Mouse (Mus musculus) CH12.LX (cell line): ENCODE measurements around the gene Abhd4. TPM values are rescaled to one million over a fixed set of nuclear protein-coding genes. Genes with fewer than 3 reads are reported as not detected.

Source experiments
- DNase-seq: peaks from one replicate; pipeline ENCODE4 v3.0.0-alpha.2; 2013; ENCODE audit errors: extremely low read depth
- H3K27ac ChIP-seq: 2 replicates; pipeline ENCODE4 v1.5.1; 2012; ENCODE audit warnings: low read depth, mild to moderate bottlenecking, control low read depth, moderate library complexity; ENCODE audit not compliant: insufficient read depth
- H3K27me3 ChIP-seq: replicated peaks from 2 replicates; pipeline ENCODE3; 2012; ENCODE audit warnings: inconsistent platforms
- H3K36me3 ChIP-seq, 2 experiments: replicated peaks in 1 of 2; 2 replicates each; pipeline versions ENCODE3 to v1.6.1; 2012; ENCODE audit warnings: inconsistent platforms in 1 of 2, low read length in 1 of 2, mild to moderate bottlenecking in 1 of 2, mixed read lengths in 1 of 2, moderate library complexity in 1 of 2; ENCODE audit not compliant: control insufficient read depth in 1 of 2, insufficient read depth in 1 of 2
- H3K4me1 ChIP-seq, 2 experiments: 2 replicates each; pipeline ENCODE4 v1.6.1; 2012; ENCODE audit warnings: inconsistent platforms in 1 of 2, moderate library complexity in 1 of 2; ENCODE audit not compliant: insufficient read depth in 2 of 2, control insufficient read depth in 1 of 2
- H3K4me2 ChIP-seq: 2 replicates; pipeline ENCODE4 v1.6.1; 2012; ENCODE audit warnings: low read depth, mild to moderate bottlenecking, control low read depth; ENCODE audit not compliant: poor library complexity, insufficient read depth, severe bottlenecking
- H3K4me3 ChIP-seq, 3 experiments: fragments of 150-350 bp in 1 of 3; sonication (generic) in 1 of 3; replicated peaks in 1 of 3; 2 replicates each; pipeline versions ENCODE3 to v1.5.1; 2011 to 2012; ENCODE audit warnings: low read depth in 2 of 3, low read length in 2 of 3, mild to moderate bottlenecking in 2 of 3, moderate library complexity in 2 of 3, control low read depth in 1 of 3, improper control_type of control experiment in 1 of 3, inconsistent platforms in 1 of 3, mixed read lengths in 1 of 3; ENCODE audit not compliant: poor library complexity in 1 of 3
- H3K79me2 ChIP-seq: replicated peaks from 2 replicates; pipeline ENCODE4 v1.6.1; 2012; ENCODE audit warnings: mild to moderate bottlenecking, moderate library complexity; ENCODE audit not compliant: control insufficient read depth, poor library complexity, insufficient read depth, severe bottlenecking; ENCODE audit errors: extremely low read depth
- H3K9ac ChIP-seq: 2 replicates; pipeline ENCODE4 v1.6.1; 2012; ENCODE audit warnings: low read depth, mild to moderate bottlenecking, control low read depth, moderate library complexity; ENCODE audit not compliant: insufficient read depth
- H3K9me3 ChIP-seq: replicated peaks from 2 replicates; pipeline ENCODE3; 2012; ENCODE audit warnings: low read length, inconsistent platforms, mixed read lengths
- CHD1 ChIP-seq: IDR thresholded peaks from 2 replicates; pipeline ENCODE4 v1.6.1; 2012; ENCODE audit warnings: low read depth, low read length, improper control_type of control experiment, inconsistent platforms
- CTCF ChIP-seq, 2 experiments: IDR thresholded peaks in 1 of 2; conservative IDR thresholded peaks in 1 of 2; 2 replicates each; pipeline ENCODE4 v1.5.1; 2011 to 2012; ENCODE audit warnings: low read depth in 2 of 2, low read length in 2 of 2, improper control_type of control experiment in 1 of 2, inconsistent platforms in 1 of 2, mild to moderate bottlenecking in 1 of 2, moderate library complexity in 1 of 2
- EP300 ChIP-seq: IDR thresholded peaks from 2 replicates; pipeline ENCODE4 v1.6.1; 2011; ENCODE audit warnings: low read length, improper control_type of control experiment
- GABPA ChIP-seq: IDR thresholded peaks from 2 replicates; pipeline ENCODE4 v1.6.1; 2012; ENCODE audit warnings: low read depth, low read length, improper control_type of control experiment, inconsistent platforms; ENCODE audit not compliant: insufficient replicate concordance
- HCFC1 ChIP-seq: IDR thresholded peaks from 2 replicates; pipeline ENCODE4 v1.6.1; 2012; ENCODE audit warnings: low read depth, mild to moderate bottlenecking, inconsistent platforms, low read length, improper control_type of control experiment
- IRF4 ChIP-seq: IDR thresholded peaks from 2 replicates; pipeline ENCODE4 v1.6.1; 2014; ENCODE audit warnings: low read depth, mild to moderate bottlenecking, inconsistent platforms, low read length, improper control_type of control experiment
- JUN ChIP-seq: IDR thresholded peaks from 2 replicates; pipeline ENCODE4 v1.6.1; 2011; ENCODE audit warnings: low read depth, mild to moderate bottlenecking, low read length, improper control_type of control experiment, moderate library complexity; ENCODE audit not compliant: insufficient read depth
- KAT2A ChIP-seq: IDR thresholded peaks from 2 replicates; pipeline ENCODE4 v1.6.1; 2012; ENCODE audit warnings: low read length, improper control_type of control experiment, inconsistent platforms; ENCODE audit not compliant: insufficient replicate concordance
- MAZ ChIP-seq: IDR thresholded peaks from 2 replicates; pipeline ENCODE4 v1.6.1; 2012; ENCODE audit warnings: low read depth, mild to moderate bottlenecking, inconsistent platforms, low read length, improper control_type of control experiment, moderate library complexity
- MEF2A ChIP-seq: IDR thresholded peaks from 2 replicates; pipeline ENCODE4 v1.6.1; 2014; ENCODE audit warnings: low read depth, mild to moderate bottlenecking, inconsistent platforms, low read length, improper control_type of control experiment, borderline replicate concordance
- MXI1 ChIP-seq: IDR thresholded peaks from 2 replicates; pipeline ENCODE4 v1.6.1; 2011; ENCODE audit warnings: mild to moderate bottlenecking, low read depth, low read length, improper control_type of control experiment
- MYC ChIP-seq: IDR thresholded peaks from 2 replicates; pipeline ENCODE4 v1.6.1; 2011; ENCODE audit warnings: low read depth, mild to moderate bottlenecking, improper control_type of control experiment, low read length
- NELFE ChIP-seq: IDR thresholded peaks from 2 replicates; pipeline ENCODE4 v1.6.1; 2011; ENCODE audit warnings: low read depth, low read length, improper control_type of control experiment
- NRF1 ChIP-seq: IDR thresholded peaks from 2 replicates; pipeline ENCODE4 v1.6.1; 2014; ENCODE audit warnings: low read depth, mild to moderate bottlenecking, inconsistent platforms, low read length, improper control_type of control experiment, moderate library complexity
- PAX5 ChIP-seq: IDR thresholded peaks from 2 replicates; pipeline ENCODE4 v1.6.1; 2012; ENCODE audit warnings: low read length, inconsistent platforms, mixed read lengths
- POLR2AphosphoS2 ChIP-seq: IDR thresholded peaks from 2 replicates; pipeline ENCODE4 v1.6.1; 2011; ENCODE audit warnings: low read depth, low read length, improper control_type of control experiment
- RAD21 ChIP-seq: IDR thresholded peaks from 2 replicates; pipeline ENCODE4 v1.6.1; 2011; ENCODE audit warnings: low read depth, mild to moderate bottlenecking, low read length, improper control_type of control experiment, moderate library complexity
- SIN3A ChIP-seq: IDR thresholded peaks from 2 replicates; pipeline ENCODE4 v1.6.1; 2012; ENCODE audit warnings: low read length, improper control_type of control experiment, inconsistent platforms
- SMC3 ChIP-seq: IDR thresholded peaks from 2 replicates; pipeline ENCODE4 v1.6.1; 2011; ENCODE audit warnings: low read depth, low read length, improper control_type of control experiment
- TBP ChIP-seq: conservative IDR thresholded peaks from 2 replicates; pipeline ENCODE4 v1.6.1; 2011; ENCODE audit warnings: low read depth, low read length, improper control_type of control experiment
- TCF12 ChIP-seq: IDR thresholded peaks from 2 replicates; pipeline ENCODE4 v1.6.1; 2014; ENCODE audit warnings: low read depth, mild to moderate bottlenecking, inconsistent platforms, low read length, improper control_type of control experiment
- UBTF ChIP-seq: IDR thresholded peaks from 2 replicates; pipeline ENCODE4 v1.6.1; 2012; ENCODE audit warnings: low read depth, mild to moderate bottlenecking, inconsistent platforms, low read length, improper control_type of control experiment, moderate library complexity
- USF2 ChIP-seq: conservative IDR thresholded peaks from 2 replicates; pipeline ENCODE4 v1.6.1; 2011; ENCODE audit warnings: low read depth, low read length, improper control_type of control experiment
- ZC3H11A ChIP-seq: IDR thresholded peaks from 2 replicates; pipeline ENCODE4 v1.6.1; 2012; ENCODE audit warnings: low read depth, mild to moderate bottlenecking, inconsistent platforms, low read length, improper control_type of control experiment
- ZKSCAN1 ChIP-seq: IDR thresholded peaks from 2 replicates; pipeline ENCODE4 v1.6.1; 2012; ENCODE audit warnings: low read depth, inconsistent platforms, low read length, improper control_type of control experiment, borderline replicate concordance
- ZMIZ1 ChIP-seq: IDR thresholded peaks from 2 replicates; pipeline ENCODE4 v1.6.1; 2012; ENCODE audit warnings: low read depth, mild to moderate bottlenecking, inconsistent platforms, low read length, improper control_type of control experiment
- ZNF384 ChIP-seq: IDR thresholded peaks from 2 replicates; pipeline ENCODE4 v1.6.1; 2012; ENCODE audit warnings: low read depth, low read length, improper control_type of control experiment, inconsistent platforms
- dilution Hi-C: fragments of 300-500 bp; cut with MboI; formaldehyde crosslinking; loops from 2 replicates; pipeline ENCODE4 v1.14.3; 2020; ENCODE audit warnings: low sequenced_read_pairs; ENCODE audit not compliant: extremely low pct_unique_long_range_greater_than_20kb, extremely low pct_ligation_motif_present
- in situ Hi-C: fragments of 300-500 bp; cut with MboI; formaldehyde crosslinking; loops from 3 replicates; pipeline ENCODE4 v1.14.3; 2019; ENCODE audit warnings: low sequenced_read_pairs, low pct_ligation_motif_present, low pct_unique_long_range_greater_than_20kb, mixed read lengths
- polyA plus RNA-seq: library from polyadenylated mRNA; unstranded; fragments of >175 nt; gene quantifications from 2 replicates; pipeline ENCODE4 v1.2.1, GENCODE M21; 2012; ENCODE audit warnings: low read depth; ENCODE audit not compliant: insufficient read length
- total RNA-seq, 2 experiments: library from RNA; depleted of rRNA; stranded (reverse); fragments of 300-350 nt in 1 of 2; fragments of >200 nt in 1 of 2; gene quantifications; 2 replicates each; pipeline ENCODE4 v1.2.3; 2012 to 2014

Abhd4 gene
- total and polyA plus RNA-seq, 3 experiments = 15.9 to 23.0 (median 19.8) TPM

DNA sequence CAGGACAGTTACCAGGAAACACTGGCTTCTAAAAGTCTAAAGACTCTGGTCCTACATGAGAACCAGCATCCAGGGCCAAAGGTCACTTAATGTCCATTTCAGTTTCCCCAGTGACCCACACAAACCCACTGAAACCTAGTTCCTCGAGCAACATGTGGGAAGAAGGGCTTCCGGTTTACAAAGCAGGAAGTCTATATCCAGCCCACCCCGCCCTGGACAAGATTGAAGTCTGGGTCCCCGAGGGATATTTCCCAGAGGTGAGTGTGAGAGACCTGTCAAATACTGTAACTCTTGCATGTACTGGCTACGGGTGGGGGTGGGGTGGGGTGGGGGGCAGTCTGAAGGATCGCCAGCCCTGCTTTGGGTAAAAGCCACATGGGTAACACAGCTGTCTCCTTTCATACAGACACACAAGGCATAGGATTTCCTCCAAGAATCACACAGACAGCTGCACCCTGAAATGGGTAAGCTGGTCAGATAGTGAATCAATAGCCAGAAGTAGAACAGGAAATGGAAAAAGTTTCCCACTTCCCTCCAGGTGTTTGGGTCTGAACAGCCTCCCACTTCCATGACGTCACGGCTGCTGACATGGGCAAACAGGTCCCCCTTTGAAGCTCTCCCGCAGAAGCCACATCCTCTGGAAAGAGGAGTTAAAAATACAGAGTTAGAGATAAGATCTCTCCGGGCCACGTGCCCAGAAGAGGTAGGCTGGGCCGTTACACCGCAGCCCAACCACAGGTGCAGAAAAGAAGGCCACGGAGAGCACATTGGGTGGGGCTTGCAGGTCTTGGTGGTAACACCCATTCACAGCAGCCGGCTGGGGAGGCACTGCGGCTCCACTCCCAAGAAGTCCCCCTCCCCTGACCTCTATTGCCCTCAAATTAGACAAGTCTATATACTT lies 26.8 kb upstream of the Abhd4 start (continued):
- no peak for TF ChIP-seq UBTF
- TF ChIP-seq JUN = peak; percentile 95
- TF ChIP-seq KAT2A = peak; percentile 67; the same call in 1 of the 2 replicates
- TF ChIP-seq TCF12 = peak; percentile 100
- TF ChIP-seq CHD1 = no peak

DNA sequence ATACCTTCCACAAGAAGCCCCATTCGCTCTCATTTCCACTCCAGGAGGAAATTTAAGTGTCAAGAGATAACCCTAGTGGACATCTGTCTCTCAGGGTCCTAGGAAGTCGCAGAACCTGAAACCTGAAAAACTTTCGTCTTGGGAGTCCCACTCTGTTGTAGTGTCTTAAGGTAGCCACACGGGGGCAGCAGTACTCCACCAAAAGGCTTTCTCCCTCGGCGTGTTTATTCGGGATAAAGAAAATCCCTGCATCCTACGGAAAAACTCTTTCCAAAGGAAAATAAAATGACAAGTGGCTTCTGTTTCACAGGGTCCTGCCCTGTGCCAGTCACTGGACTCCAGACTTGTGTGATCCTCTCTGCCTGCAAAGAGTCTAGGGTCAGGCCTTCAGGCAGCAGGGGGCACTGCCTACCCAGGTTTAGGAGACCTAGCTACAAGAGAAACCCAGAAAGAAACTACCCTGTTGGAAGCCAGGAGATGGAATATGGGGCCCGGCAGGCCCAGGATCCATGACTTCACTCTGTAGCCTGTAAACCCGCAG lies 26.0 kb upstream of the Abhd4 start:
- in situ Hi-C loops = loop anchor here (5.0 kb wide), 1 partner anchor 161 kb away; no protein-coding TSS in a partner anchor
- H3K27ac ChIP-seq = peak overlapping the region; percentile 94

DNA sequence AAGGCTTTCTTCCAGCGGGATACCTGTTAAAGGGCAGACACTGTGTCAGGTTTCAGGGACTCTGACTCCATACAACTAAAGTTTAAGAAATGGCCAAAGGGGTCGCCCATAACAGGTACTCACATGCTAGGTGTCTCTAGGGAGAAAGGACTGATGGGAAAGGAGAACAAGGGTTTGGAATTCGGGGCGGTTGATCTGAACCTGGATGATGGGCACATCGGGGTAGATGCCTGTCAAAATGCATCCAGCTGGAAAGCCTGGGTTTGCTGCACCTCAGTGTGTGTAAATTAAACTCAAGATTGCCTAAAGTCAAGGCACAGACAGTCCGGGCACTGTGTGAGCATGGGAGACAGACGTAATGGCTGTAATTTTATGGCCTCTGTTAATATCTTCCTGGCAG lies 25.5 kb upstream of the Abhd4 start:
- Histone ChIP-seq H3K27ac (peak overlapping the region; percentile 85), H3K27me3 (no peaks in the 10 kb centered on the region), H3K4me2 (peak overlapping the region; percentile 85), H3K79me2 (no peaks in the 10 kb centered on the region), H3K4me3 (peak overlapping the region in 1 of 3 experiments; percentile 23), H3K4me1 (peaks cover 29 to 91% of the 10 kb centered on the region in 2 experiments), H3K36me3 (no peaks in the 10 kb centered on the region), H3K9me3 (no peaks in the 10 kb centered on the region), H3K9ac (peak overlapping the region; percentile 16)
- no peak for TF ChIP-seq USF2
- no peak for TF ChIP-seq KAT2A
- TF ChIP-seq NELFE = no peak
- TF ChIP-seq TBP = no peak
- no peak for TF ChIP-seq NRF1
- TF ChIP-seq IRF4 = no peak
- TF ChIP-seq CTCF (conservative IDR thresholded peaks at IDR 0.05 in 1 of 2, IDR thresholded peaks at IDR 0.05 in 1 of 2; ENCODE audit: low read depth in 2 of 2, low read length in 2 of 2) = no peak
- no peak for TF ChIP-seq MYC
- TF ChIP-seq ZMIZ1 = no peak
- no peak for TF ChIP-seq MEF2A
- in situ Hi-C loops = loop anchor here (5.0 kb wide), 1 partner anchor 161 kb away; no protein-coding TSS in a partner anchor
- DNase-seq = no peak
- dilution Hi-C loops = no loop called here

More for the DNA sequence above, 26.0 kb upstream of the Abhd4 start:
- Histone ChIP-seq H3K27me3 (no peaks in the 10 kb centered on the region), H3K4me3 (peak overlapping the region in 2 of 3 experiments; percentile 22 to 29), H3K9ac (peak overlapping the region; percentile 48), H3K9me3 (no peaks in the 10 kb centered on the region), H3K36me3 (no peaks in the 10 kb centered on the region), H3K4me1 (peaks cover 32 to 91% of the 10 kb centered on the region in 2 experiments), H3K4me2 (peak overlapping the region; percentile 85), H3K79me2 (no peaks in the 10 kb centered on the region)
- TF ChIP-seq NRF1 (0 out of 2 replicates have a peak, but pooled peaks have one; percentile 31), SIN3A (no peak), TBP (0 out of 2 replicates have a peak, but pooled peaks have one; percentile 13), ZC3H11A (peak; percentile 74), RAD21 (peak; percentile 79), POLR2AphosphoS2 (no peak), HCFC1 (no peak), TCF12 (no peak), ZNF384 (peak; percentile 20; the same call in 1 of the 2 replicates), MYC (no peak), CTCF (conservative IDR thresholded peaks at IDR 0.05 in 1 of 2, IDR thresholded peaks at IDR 0.05 in 1 of 2; ENCODE audit: low read depth in 2 of 2, low read length in 2 of 2) (peak; percentile 79 to 94), MXI1 (no peak), GABPA (no peak), PAX5 (no peak), IRF4 (peak; percentile 59), ZKSCAN1 (no peak), MAZ (no peak), SMC3 (peak; percentile 92), EP300 (no peak)
- dilution Hi-C loops = no loop called here
- peak; percentile 83 for DNase-seq
